Mouse (Mus musculus) myocyte (in vitro differentiated cells): ENCODE data around the gene Igfbp2.

Experiments used
- POLR2A ChIP-seq: IDR thresholded peaks from one replicate; pipeline ENCODE4 v1.6.1; 2011; ENCODE audit warnings: low read depth, mild to moderate bottlenecking, control low read depth, moderate library complexity; ENCODE audit not compliant: insufficient read length
- USF1 ChIP-seq: IDR thresholded peaks from one replicate; pipeline ENCODE4 v1.6.1; 2011; ENCODE audit warnings: low read depth, mild to moderate bottlenecking, control low read depth, moderate library complexity

DNA sequence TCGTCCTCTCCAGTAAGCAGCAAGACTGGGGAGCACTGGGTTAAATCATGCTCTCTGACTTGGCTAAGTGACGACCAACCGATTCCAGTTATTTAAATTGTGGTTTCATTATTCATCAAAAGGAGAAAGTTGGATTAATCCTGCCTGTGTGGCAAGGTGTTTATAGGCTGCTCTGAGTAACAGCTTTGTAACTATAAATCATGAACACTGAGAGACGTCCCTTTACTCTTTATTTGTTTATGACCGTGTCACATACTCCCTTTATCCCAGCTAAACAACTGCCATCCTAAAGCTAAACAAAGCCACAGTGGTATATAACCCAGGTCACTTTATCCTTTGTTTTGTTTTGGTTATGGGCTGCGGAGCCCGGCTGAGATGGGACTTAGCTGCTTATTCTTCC lies 40.3 kb upstream of the Igfbp2 start:
- no peak for TF ChIP-seq USF1
- TF ChIP-seq POLR2A, result no peak
